Mouse (Mus musculus) forebrain, embryonic 11.5 days (tissue): ENCODE data around the gene Xcl1. TPM values are rescaled to one million over a fixed set of nuclear protein-coding genes. Genes with fewer than 3 reads are reported as not detected.

Experiments used
- ATAC-seq: fragments of 200-750 bp; cut with Nextera tagmentation; replicated peaks from 2 replicates; pipeline ENCODE4 v1.8.0; 2017; ENCODE audit warnings: moderate TSS enrichment; ENCODE audit not compliant: low FRiP score
- DNase-seq: peaks from one replicate; pipeline ENCODE4 v3.0.0-alpha.2; 2017; ENCODE audit warnings: low spot score
- H3K27ac ChIP-seq: fragments of 300-500 bp; sonication (generic); 2 replicates; pipeline ENCODE4 v1.5.1; 2014; ENCODE audit warnings: low read depth, low read length
- H3K27me3 ChIP-seq: fragments of 300-500 bp; sonication (generic); 2 replicates; pipeline ENCODE4 v1.6.1; 2014; ENCODE audit warnings: mild to moderate bottlenecking, low read length, mixed read lengths; ENCODE audit not compliant: control insufficient read depth, insufficient read depth
- H3K36me3 ChIP-seq: fragments of 300-500 bp; sonication (generic); 2 replicates; pipeline ENCODE4 v1.6.1; 2014; ENCODE audit warnings: mild to moderate bottlenecking, low read length, moderate library complexity, mixed read lengths; ENCODE audit not compliant: control insufficient read depth, insufficient read depth
- H3K4me1 ChIP-seq: fragments of 300-500 bp; sonication (generic); replicated peaks from 2 replicates; pipeline ENCODE4 v1.6.1; 2014; ENCODE audit warnings: low read length, mixed read lengths; ENCODE audit not compliant: control insufficient read depth, insufficient read depth
- H3K4me2 ChIP-seq: fragments of 300-500 bp; sonication (generic); 2 replicates; pipeline ENCODE4 v1.6.1; 2014; ENCODE audit warnings: low read depth, mild to moderate bottlenecking, low read length, moderate library complexity, mixed read lengths; ENCODE audit not compliant: severe bottlenecking
- H3K4me3 ChIP-seq: fragments of 300-500 bp; sonication (generic); 2 replicates; pipeline ENCODE4 v1.5.1; 2014; ENCODE audit warnings: low read depth, low read length
- H3K9ac ChIP-seq: fragments of 300-500 bp; sonication (generic); 2 replicates; pipeline ENCODE4 v1.6.1; 2014; ENCODE audit warnings: low read length
- H3K9me3 ChIP-seq: fragments of 300-500 bp; sonication (generic); 2 replicates; pipeline ENCODE4 v1.6.1; 2016; ENCODE audit warnings: low read length, mixed read lengths; ENCODE audit not compliant: control insufficient read depth
- WGBS: fragments of 180-500 bp; shearing (Covaris S2); extraction: QIAGEN DNeasy Blood & Tissue Kit; methylation state at CpG from one replicate; pipeline ENCODE4 v1.1.7; 2014; 5-methylcytosine and 5-hydroxymethylcytosine counted together
- polyA plus RNA-seq: library from polyadenylated mRNA; unstranded; fragments of >200 nt; fragmentation: Nextera tagmentation; extraction: Ambion mirVana; gene quantifications from 2 replicates; pipeline ENCODE4 v1.2.1, GENCODE M21; 2014

Gene Xcl1
- polyA plus RNA-seq, 1 experiment from 2014 or later, result not detected

DNA sequence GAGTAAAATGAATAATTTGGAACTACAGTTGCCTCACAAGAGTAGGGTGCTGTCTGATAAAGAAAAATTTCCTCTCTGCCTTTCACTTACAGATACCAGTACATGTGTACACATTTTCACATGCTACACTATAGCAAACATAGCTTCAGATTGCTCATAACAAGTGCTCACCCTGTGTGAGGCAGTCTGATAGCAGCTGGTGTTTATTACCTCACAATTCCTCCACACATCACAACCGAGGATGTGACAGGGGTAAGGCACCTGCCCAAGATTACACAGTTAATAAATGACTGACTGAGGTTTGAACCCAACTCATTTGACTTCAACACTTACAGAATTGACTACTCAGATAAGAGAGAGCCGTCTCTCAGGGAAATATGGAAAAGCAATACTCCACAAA, 25.3 kb upstream of the Xcl1 start:
- no peak for ATAC-seq
- Histone ChIP-seq H3K4me3 (no peak overlapping the region), H3K27ac (no peak overlapping the region), H3K4me1 (peaks cover 3% of the 10 kb centered on the region), H3K27me3 (no peaks in the 10 kb centered on the region), H3K36me3 (no peaks in the 10 kb centered on the region), H3K9ac (no peak overlapping the region), H3K9me3 (no peaks in the 10 kb centered on the region), H3K4me2 (no peak overlapping the region)
- 67% methylated on average over 2 of the region's 2 CpGs for WGBS
- DNase-seq, result no peak

DNA sequence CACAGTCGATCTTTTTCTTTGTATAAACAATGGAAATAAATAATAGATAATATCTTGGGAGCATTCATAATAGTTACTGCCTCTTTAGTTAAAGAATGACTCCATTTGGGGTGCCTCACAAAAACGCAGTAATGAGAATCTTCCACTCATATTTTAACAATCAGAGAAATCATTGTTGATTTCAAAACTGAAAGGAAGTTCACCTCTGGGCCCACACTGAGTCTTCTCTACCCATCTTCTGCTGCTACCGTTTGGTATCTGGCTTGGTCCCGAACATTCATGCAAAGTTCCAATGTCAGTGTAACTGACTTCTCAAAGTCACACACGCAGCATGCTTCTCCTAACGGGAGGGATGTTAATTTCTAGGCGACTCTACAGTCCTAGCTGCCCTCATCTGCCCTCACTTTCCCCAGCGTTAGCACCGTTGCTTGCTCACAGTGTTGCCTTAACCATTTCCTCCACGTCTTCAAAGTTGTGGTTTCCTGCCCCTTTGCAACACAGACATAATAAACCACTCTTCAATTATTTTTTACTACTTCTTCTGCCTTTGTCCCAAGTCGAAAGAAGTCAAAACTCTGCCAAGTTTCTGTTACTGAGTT, 24.6 kb upstream of the Xcl1 start:
- Histone ChIP-seq H3K9ac (no peak overlapping the region), H3K9me3 (no peaks in the 10 kb centered on the region), H3K4me3 (no peak overlapping the region), H3K27me3 (no peaks in the 10 kb centered on the region), H3K36me3 (no peaks in the 10 kb centered on the region), H3K27ac (no peak overlapping the region), H3K4me2 (no peak overlapping the region), H3K4me1 (peaks cover 3% of the 10 kb centered on the region)
- WGBS, result 34% methylated on average over 11 of the region's 11 CpGs
- ATAC-seq (no peak), DNase-seq (no peak)

DNA sequence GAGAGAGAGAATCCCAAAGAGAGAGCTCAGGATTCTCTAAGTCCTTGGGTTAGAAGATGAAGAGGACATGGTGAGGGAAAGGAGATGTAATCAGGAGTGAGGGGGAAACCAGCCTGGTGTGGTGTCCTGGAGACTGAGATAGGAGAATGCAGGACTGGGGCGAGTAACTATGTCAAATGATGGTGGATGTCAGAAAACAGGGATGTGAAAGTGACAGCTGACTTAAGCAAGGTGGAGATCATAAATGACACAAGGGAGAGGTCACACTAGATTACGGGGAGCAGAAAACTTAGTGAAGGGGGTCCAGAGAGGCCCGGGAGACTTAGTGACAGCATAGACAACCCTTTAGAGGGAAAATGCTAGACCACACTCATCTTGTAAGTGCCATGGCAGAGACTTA, 23.8 kb upstream of the Xcl1 start:
- H3K4me3 ChIP-seq, result no peak overlapping the region
- peaks cover 3% of the 10 kb centered on the region for H3K4me1 ChIP-seq
- H3K27ac ChIP-seq, result no peak overlapping the region
- WGBS, result 85% methylated on average over 3 of the region's 3 CpGs
- no peaks in the 10 kb centered on the region for H3K36me3 ChIP-seq
- DNase-seq (no peak), ATAC-seq (no peak)
- no peak overlapping the region for H3K9ac ChIP-seq
- H3K4me2 ChIP-seq, result no peak overlapping the region
- no peaks in the 10 kb centered on the region for H3K9me3 ChIP-seq
- no peaks in the 10 kb centered on the region for H3K27me3 ChIP-seq

DNA sequence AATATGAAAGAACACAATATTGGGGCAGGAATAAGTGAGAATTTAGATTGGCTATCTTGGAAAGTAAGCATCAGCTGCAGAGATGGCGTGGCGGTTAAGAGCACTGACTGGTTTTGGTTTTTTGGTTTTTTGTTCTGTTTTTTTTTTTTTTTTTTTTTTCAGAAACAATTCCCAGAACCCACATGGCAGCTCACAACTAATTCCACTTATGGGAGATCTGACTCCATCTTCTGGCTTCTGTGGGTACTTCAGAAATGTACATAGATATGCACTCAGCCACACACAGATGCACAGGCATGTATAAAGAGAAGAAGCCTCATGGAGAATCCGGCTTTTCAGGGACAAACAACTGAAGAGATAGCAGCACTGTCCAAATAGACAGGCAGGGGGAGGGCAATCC, 22.6 kb upstream of the Xcl1 start:
- Histone ChIP-seq H3K27ac (no peak overlapping the region), H3K36me3 (no peaks in the 10 kb centered on the region), H3K9ac (no peak overlapping the region), H3K4me3 (no peak overlapping the region), H3K4me1 (peaks cover 3% of the 10 kb centered on the region), H3K27me3 (no peaks in the 10 kb centered on the region), H3K9me3 (no peaks in the 10 kb centered on the region), H3K4me2 (no peak overlapping the region)
- ATAC-seq (no peak), DNase-seq (no peak)
- WGBS, result 92% methylated on average over 3 of the region's 3 CpGs

DNA sequence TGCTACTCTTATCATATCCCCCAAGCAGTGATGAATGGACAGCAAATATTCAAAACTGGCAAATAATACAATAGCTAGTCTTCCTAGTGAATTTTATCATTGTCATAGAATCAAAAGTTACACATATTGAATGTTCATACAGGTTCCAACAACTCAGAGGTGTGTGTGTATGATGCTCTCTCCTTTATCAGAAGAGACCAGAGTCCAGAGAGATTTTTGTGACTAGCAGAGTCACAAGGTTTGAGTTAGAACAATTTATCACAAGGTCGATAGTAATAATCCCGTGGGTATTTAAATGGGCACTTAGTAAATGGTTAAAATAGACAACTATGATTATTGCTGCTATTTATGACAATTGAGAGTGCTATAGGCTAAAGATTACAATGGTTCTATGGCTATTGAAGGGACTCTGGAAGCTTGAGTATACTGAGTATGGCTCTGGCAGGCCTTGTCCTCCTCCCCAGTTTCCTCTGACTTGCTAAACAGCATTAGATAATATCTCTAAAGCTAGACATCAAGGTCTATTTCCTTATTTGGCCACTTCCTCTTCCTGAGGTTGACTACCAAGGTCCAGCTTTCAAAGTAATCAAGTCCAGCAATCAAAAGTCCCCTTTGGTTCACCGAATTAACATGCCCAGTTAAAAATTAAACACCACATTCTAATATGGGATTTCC, 21.5 kb upstream of the Xcl1 start:
- peaks cover 3% of the 10 kb centered on the region for H3K4me1 ChIP-seq

DNA sequence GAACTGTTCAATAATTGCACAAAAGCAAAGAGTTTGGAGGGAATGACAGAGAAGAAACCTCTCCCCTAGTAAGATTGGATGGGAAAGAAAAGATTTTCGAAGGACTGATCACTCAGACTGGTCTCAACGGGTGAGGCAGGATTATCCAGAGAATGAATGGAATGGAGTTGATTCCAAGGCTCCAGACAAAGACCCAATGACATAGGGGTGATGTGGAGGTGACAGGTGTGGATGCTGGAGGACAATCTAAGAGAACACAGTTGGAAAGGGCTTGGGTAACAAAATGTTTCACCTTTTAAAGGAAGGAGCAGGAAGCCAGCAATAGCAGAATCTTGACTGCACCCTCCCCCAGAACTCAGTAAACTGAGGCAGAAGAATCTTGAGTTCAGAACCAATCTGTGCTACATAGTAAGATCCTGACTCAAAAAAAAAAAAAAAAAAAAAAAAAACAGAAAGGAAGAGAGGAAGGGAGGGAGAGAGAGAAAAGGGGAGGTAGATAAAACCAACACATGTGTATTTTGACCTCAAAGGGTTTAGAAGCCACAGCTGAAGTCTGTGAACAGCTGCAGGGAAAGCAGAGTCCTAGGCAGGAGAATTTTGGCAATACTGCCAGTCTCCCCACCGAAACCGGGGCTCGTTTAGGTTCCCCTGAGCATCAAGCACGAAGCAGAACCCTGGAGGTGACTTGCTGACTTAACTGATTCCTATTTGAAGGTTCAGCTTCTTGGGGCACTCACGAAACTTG, 20.3 kb upstream of the Xcl1 start:
- Histone ChIP-seq H3K27ac (no peak overlapping the region), H3K4me2 (no peak overlapping the region), H3K4me1 (peaks cover 3% of the 10 kb centered on the region), H3K9me3 (no peaks in the 10 kb centered on the region), H3K27me3 (no peaks in the 10 kb centered on the region), H3K9ac (no peak overlapping the region), H3K4me3 (no peak overlapping the region), H3K36me3 (no peaks in the 10 kb centered on the region)
- 72% methylated on average over 7 of the region's 7 CpGs for WGBS
- DNase-seq (no peak), ATAC-seq (no peak)

More for the DNA sequence above, 21.5 kb upstream of the Xcl1 start:
- Histone ChIP-seq H3K9me3 (no peaks in the 10 kb centered on the region), H3K4me3 (no peak overlapping the region), H3K4me2 (no peak overlapping the region), H3K9ac (no peak overlapping the region), H3K27ac (no peak overlapping the region), H3K36me3 (no peaks in the 10 kb centered on the region), H3K27me3 (no peaks in the 10 kb centered on the region)
- DNase-seq (no peak), ATAC-seq (no peak)
- WGBS, result 92% methylated on average over 3 of the region's 3 CpGs

DNA sequence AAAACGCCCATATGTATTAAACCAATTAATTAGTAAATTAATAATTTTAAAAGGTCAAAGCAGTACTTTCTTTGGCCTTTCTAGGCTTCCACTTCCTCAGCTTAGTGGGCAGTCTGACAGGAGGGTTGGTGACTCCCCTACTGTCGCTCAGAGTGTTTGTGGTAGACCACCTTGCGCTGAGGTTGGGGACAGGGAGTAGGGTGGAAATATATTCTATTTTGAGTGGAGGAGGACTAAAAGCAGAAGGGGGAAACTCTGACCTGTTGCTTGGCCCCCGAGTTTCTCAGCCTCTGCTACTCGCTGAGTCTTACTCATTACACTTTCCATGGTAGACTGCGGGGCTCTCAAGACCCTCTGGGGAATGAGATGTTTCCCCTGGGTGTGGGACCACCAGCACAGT, 18.2 kb upstream of the Xcl1 start:
- no peak for ATAC-seq
- 92% methylated on average over 6 of the region's 6 CpGs for WGBS
- no peaks in the 10 kb centered on the region for H3K4me1 ChIP-seq
- no peak overlapping the region for H3K4me3 ChIP-seq
- no peak for DNase-seq
- H3K9me3 ChIP-seq, result no peaks in the 10 kb centered on the region
- H3K27me3 ChIP-seq, result no peaks in the 10 kb centered on the region
- H3K36me3 ChIP-seq, result no peaks in the 10 kb centered on the region
- no peak overlapping the region for H3K27ac ChIP-seq
- H3K9ac ChIP-seq, result no peak overlapping the region
- no peak overlapping the region for H3K4me2 ChIP-seq

DNA sequence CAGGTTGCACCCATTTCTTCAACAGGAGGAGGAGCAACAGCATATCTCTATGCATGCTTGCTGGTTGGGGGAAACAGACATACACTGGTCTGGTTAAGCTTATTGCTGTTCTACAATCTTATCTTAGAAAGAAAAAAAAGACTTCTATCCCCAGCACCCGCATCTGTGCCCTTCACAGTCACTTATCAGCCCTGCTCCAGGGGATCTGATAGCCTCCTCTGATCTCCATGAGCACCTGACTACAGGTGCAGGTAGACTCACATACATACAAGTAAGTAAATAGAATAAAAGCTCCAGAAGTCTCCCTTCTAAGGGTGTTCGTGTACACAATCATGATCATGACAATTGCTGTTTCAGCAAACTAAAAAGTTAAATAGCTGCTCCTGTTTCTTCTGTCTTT, 733 bp upstream of the Xcl1 start:
- WGBS, result 72% methylated on average over 2 of the region's 2 CpGs
- no peak overlapping the region for H3K4me3 ChIP-seq
- no peak for ATAC-seq

More for the DNA sequence above, 733 bp upstream of the Xcl1 start:
- H3K9me3 ChIP-seq, result no peaks in the 10 kb centered on the region
- no peak overlapping the region for H3K9ac ChIP-seq
- no peaks in the 10 kb centered on the region for H3K36me3 ChIP-seq
- no peak overlapping the region for H3K27ac ChIP-seq
- no peak for DNase-seq
- H3K4me2 ChIP-seq, result no peak overlapping the region
- H3K4me1 ChIP-seq, result no peaks in the 10 kb centered on the region
- no peaks in the 10 kb centered on the region for H3K27me3 ChIP-seq
